Mouse (Mus musculus) adrenal gland, postnatal 14 days (tissue): ENCODE data around the gene Cpne9. TPM values are rescaled to one million over a fixed set of nuclear protein-coding genes. Genes with fewer than 3 reads are reported as not detected.

ENCODE experiments used
- DNase-seq: peaks from one replicate; pipeline ENCODE4 v3.0.0; 2021; ENCODE audit warnings: mixed read lengths
- long read RNA-seq, 2 experiments: library from polyadenylated mRNA; stranded (forward); transcript quantifications; one replicate each; pipeline ENCODE4 v2.0.0; 2021
- total RNA-seq: library from RNA; stranded (reverse); gene quantifications from 2 replicates; pipeline ENCODE4 v1.2.3, GENCODE M21; 2021

Cpne9 gene
- 0.70 and 1.3 TPM in 2 replicates for total RNA-seq
- long read RNA-seq, experiment 1, partial matches to known transcripts, result 0 of 1 reads
- long read RNA-seq, experiment 1, other reads (novel, unspliced or antisense), result 1 of 1 reads
- long read RNA-seq, experiment 2, result 0 reads

DNA sequence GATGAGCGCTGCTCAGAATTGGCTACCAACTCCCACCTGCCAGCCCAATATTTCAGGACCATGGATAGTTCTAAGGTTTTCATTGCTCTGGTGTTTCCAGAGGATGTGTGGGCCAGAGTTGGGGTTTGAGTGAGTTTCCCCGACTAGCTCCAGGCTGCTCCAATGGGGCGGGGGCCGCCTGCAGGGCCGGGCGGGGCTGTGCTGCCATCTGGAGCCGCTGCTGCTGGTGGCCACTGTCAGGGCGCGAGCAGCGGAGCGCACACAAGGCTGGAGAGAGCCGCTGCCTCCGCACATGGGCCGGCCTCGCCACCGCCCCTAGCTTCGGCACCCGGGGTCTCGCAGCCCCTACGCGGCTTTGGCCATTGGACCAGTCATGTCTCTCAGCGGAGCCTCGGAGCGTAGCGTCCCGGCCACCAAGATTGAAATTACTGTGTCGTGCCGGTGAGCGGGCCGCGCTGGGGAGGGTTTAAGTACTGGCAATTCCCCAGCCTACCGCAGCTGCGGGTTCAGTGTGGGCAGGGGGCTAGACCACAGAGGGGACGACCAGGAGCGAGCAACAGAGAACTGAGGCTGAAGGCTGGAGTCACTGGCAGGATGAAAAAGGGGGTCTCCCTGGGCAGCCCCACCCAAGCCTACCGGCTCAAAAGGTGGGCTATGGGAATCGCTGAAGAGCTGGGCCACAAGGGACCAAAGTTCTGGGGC is at the start of gene Cpne9:
Gene Cpne9, plus strand, starts transcription at position 207 of the 702 bp plus-strand sequence.
- DNase-seq, result peak; percentile 52

DNA sequence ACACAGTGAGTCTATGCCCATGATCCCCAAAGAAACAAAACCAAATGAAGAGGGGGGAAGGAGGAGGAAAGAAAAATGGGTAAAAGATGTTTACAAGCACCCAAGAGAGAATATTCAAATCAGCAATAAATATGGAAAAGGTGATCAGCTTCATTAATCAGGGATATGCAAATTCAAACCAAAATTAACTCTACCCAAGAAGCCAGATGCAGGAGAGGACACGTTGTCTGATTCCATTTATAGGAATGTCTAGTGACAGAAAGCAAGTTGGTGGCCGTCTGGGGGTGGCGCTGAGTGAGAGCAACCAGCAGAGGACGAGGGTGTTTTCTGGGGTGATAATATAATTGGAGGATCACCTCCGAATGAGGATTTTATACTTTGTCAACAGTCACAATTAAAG is 47.0 kb upstream of the Cpne9 start:
- no peak for DNase-seq

DNA sequence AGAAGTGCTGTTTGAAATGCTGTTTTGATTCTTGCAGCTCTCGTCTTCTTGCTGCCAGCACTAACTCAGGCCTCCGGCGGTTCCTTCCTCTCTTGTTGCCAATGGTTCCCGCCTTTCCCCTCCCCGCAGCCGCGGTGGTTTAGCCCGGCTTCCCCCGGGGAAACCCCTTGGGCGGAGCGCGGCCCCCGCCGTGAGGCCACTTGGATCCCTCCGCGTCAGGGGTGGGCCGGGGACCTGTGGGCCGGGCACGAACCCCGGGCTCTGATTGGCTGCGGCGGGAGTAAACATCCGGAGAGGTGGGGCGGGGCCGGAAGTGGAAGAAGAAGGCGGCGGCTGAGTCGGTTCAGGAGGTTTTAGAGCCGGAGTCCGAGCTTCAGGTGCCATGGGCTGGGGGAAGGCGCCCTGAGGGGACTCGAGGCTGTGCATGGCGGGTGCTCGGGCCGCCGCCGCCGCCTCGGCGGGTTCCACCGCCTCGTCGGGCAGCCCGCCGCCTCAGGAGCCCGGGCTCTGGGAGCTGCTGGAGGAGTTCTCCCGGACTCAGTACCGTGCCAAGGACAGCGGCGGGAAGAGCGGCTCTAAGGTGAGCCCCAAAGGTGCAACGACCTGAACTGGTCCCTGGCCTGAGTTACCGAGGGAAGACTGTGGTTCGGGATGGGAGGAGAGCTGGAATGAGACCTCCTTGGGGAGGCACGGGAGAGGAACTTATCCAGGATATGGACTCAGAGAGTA is 44.4 kb upstream of the Cpne9 start, which contains the start of gene Mtmr14:
Gene Mtmr14, plus strand, starts transcription at position 302 of the 729 bp plus-strand sequence.
- peak; percentile 100 for DNase-seq

DNA sequence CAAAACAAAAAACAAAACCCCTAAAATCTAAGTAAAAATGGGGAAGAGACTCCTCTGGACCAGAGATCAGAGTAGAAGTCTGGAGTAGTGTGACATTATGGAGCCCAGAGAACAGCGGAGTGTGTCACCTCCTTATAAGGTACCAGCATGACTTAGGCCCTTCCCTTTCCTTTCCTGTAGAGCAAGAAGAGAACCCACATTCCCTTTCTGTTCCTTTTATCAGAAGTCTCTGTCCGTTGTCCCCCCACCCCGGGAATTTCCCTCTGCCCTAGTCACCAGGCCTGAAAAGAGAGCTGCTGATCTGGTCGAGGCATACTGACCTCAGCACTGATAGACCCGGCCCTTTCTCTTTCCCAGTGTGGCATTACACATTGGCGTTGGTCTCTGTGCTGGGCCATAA is 43.7 kb upstream of the Cpne9 start:
- DNase-seq, result peak; percentile 14

DNA sequence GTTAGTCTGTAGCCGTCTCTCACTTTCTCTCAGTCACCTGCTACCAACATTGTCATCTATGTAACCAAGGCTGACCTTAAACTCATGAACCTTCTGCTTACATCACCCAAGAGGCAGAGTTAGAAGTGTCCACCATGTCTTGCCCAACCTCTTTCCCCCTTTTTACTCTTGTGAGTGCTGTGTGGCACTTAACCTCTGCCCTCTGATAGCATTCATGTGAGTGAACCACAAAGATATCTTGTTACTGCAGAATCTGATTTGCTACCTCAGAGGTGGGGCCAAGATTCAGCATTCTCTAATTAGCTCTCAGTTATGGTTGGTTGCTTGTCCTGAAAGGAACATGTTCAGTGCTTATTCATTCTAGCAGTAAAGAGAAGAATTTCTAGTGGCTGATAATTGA is 39.4 kb upstream of the Cpne9 start:
- no peak for DNase-seq

DNA sequence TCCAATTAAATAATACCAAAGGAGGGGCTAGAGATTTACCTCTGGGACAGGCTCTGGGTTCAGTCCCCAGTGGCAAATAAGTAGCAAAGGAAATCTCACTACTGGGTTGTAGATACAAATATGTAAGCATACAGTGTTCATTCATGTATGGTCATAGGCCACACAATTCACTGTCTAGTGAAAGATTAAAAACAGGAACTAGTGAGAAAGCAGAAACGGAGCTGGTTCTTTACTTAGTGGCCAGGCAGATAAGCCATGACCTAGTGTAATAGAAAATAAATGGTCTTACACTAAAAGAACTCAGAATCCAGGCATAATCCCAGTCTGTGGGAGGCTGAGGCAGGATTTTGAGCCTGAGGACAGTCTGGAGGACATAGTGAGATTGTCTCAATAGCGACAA is 36.5 kb upstream of the Cpne9 start:
- no peak for DNase-seq

DNA sequence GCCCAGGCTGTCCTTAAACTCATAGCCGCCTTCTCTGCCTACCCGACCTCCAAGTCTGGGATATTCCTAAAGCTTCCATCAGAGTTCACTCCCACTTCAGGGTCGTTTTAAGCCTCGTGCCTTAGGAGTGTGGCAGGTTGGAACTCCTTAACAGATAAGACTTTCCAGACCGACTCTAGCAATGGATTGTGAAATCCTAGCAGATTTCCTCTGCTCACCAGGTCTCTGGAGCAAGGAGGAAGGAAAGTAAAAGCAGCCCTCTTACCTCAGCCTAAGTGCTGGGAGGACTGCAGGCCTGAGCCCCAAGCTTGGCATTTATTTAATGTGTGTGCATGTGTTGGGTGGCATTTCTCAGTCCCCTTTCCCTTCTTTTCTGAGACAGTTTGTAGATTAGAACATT is 31.3 kb upstream of the Cpne9 start:
- no peak for DNase-seq

DNA sequence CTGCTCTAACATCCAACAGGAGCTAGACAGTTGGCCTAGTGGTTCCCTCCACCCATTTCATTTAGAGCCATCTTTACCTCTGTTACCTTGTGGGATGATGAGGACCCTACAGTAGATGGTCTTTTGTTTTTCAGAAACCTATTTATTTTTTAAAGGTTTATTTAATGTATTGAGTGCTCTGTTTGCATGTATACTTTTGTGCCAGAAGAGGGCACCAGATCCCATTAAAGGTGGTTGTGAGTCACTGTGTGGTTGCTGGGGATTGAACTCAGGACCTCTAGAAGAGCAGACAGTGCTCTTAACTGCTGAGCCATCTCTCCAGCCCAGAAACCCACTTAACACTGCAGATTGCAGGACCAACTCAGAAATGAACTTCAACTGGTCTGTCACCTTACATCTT is 30.2 kb upstream of the Cpne9 start:
- no peak for DNase-seq

DNA sequence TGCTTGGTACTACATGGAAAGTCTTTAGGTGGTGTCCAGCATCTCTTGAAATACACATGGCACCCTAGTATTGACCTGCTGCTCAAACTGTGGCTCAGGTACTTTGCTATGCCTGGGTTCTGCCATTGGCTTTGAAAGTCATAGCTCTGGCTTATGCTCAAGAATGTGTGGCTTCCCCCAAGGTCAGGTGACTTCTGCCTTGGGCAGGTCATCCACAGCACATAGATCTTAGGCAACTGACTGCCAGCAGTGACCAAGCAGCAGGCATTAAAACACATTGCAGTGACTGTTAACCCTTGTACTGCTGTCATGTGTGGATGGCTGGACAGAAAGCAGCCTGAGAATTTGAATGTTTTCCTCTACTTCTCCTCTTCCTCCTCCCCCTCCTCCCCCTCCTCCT is 27.2 kb upstream of the Cpne9 start:
- peak; percentile 72 for DNase-seq

DNA sequence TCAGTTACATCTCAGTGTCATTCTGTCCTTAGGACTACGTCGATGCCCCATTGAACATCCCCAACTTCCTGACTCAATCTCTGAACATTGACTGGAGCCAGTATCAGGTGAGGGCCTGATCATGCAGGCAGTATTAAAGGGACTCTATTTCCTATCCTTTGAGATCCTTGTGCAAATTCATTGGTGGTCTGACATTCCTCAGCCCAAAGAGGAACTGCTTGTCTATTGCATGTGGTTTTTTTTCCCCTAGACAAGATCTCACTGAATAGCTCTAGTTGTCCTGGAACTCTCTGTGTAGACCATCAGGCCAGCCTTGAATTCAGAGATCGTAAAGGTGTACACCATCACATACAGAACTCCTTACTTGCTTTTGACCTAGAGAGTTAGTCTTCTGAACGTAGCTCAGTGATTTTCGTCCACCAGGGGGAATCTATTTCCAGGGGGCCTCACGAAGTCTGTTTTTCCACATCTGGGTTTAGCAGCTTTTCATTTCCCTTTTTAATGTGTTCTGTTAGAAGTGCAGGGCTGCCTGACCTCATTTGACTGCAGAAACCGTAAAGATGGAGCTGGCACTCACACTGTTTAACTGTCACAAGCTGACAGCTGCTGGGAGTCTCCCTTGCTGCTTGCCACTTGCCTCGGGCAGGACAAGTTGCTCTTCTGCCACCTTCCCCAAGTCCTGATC is 20.8 kb upstream of the Cpne9 start:
- no peak for DNase-seq

DNA sequence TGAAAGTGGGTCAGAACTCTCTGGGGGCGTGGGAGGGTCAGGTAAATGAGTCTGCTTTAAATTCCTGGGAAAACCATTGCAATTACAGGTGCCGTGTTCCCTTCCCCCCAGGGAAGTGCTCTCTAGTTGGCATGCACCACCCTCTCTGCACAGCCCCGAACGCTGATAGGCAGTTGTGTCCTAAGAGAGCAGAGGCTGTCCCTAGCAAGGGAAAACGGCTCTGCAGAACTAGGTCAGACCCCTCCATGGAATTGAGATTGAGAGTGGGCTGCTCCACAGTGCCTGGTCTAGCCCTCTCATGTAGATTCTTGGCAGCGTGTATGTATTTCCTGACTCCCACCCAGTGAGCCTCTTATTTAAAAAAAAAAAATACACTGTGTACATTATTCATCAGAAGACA is 18.6 kb upstream of the Cpne9 start:
- no peak for DNase-seq

DNA sequence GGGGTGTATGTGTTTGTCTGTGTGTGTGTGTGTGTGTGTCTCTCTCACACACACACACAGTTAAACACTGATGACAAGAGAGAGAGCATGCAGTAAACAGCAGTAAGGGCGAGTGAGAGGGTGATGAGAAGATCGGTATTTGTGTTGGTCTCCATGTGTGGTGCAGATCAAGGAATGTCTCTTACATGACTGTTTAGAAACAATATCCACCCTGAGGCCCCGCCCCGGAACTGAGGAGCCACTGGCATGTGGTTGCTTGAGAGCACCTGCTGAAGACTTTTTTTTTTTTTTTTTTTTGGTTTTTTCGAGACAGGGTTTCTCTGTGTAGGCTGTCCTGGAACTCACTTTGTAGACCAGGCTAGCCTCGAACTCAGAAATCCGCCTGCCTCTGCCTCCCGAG is 17.7 kb upstream of the Cpne9 start:
- no peak for DNase-seq

DNA sequence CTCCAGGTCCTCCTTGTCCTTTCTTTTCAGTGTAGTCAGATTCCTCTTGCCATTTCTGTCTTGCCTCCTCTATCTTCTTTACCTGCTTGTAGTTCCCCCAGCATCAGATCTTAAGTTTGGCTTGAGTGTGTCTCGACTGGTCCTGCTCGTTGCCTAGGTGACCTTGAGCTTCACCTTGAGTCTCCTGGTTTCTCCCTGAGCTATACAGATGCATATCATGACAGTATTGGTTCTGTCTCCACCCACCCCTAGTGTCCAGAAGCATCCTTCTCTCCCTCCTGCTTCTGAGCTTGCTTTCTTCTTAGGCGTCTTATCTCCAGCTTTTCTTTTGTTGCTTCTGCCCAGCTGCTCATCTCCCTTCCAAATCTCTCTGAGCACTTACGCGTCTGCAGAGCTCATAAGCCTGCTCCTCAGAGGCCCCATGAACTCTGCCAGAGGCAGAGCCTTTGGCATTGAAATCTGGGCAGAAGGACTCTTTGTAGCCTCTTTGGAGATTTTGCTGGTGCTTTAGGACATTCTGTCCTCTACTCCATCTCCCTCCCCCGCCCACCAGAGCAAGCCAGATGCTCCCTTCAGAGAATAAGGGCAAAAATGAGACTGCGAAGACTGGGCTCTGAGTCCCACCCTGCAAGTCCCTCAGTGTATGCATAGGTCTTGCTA is 15.0 kb upstream of the Cpne9 start:
- DNase-seq, result peak; percentile 53

DNA sequence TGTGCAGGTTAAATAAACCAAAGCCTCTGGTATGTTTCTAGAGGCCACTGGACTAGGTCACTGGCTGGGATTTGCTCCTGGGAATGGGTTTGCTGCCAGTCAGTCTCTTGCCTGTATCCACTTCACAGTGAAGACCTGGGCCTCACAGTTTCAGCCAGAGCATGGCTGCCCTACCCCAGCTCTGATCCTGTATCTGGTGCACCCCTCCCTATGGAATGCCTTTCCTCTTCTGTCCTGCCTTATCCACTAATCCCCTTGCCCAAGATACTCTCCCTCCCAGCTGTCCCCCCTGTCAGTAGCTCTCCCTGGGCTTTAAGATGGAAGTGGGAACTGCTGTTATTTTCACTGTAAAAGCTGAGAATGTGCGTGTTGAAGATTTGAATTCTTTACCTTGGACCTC is 14.1 kb upstream of the Cpne9 start:
- no peak for DNase-seq

DNA sequence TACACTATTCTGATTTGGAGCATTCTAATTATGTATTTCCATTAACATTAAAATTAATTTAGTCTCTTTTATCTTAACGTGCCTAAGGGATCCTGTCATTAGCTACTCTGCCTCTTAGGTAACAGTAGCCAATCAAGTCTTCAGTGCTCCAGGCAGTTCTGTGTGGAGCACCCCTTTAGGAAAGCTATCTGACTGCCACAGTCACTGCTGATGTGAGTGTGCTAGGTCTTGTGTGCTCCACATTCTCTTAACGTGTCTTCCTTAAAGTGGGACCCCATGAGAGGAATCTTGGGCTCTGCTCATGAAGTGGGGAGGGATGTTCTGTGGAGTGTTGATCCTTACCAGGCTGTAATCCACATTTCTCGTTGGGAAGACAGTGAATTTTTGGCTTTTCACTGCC is 9.7 kb upstream of the Cpne9 start:
- DNase-seq, result no peak

DNA sequence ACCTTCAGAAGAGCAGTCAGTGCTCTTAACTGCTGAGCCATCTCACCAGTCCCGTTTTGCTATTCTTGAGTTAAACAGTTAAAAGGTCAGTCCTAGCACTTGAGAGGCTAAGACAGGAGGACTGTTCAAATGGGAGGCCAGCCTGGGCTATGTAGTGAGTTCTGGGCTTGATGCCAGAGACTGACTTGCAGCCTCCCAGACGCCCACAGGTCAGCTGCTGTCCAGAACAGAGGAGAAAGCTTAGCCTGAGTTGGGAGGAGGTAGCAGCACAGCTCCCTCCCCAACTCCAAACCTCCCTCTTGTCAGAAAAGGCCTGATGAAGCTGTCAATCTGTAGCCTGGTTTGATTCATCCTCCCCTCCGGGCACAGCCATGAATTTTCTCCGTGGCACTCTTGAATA is 5.3 kb upstream of the Cpne9 start:
- no peak for DNase-seq

DNA sequence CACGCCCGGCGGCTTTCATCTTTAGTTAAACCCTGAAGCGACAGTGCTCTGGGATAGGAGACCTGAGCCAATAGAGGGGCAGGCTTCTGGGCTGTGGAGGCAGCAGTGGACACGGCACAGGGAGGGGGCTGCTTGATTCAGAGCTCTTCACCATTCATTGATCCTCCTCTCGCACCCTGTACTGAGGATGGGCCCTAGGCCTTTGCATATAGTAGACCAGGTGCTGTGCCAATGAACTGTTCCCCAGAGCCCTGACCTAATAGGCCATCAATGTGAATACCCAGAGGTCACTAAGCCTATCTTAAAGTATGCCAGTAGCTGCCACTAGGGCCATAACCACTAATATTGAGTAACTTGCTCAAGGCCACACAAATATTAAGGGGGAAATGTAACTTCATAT is 431 bp upstream of the Cpne9 start:
- no peak for DNase-seq

DNA sequence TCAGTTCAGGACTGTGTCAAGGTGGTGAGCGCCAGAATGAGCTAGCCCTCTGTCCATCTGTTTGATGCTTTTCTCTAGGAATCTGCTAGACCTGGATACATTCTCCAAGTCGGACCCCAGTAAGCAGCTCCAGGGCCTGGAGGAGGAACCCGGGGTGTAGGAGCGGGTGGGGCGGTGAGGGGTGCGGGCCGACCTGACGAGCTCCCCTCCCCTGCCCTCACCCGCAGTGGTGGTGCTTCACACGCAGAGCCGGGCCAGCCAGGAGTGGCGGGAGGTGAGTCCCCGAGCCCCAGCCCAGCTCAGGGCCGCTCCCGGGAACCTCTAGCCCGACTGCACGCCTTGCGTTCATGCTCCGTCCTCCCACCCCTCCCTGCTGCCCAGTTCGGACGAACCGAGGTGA is 862 bp downstream of the Cpne9 start:
- no peak for DNase-seq

DNA sequence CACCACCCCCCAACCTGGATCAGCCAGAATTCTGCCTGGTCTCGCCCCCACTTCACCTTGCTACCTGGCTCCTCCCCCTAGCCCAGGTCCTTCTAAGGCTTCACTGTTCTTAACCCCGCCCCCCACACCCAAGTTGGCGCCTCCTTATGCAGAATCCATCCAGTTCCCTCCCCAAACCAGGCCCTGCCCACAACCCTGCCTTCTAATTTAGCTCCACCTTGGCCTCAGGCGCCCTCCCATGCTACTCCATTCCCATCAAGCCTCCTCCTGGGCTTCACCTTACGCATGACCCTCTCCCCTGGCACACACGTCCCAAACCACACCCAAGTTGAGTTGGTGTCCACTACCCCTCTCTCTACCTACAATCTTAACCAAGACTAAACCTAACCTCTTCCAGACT is 1.4 kb downstream of the Cpne9 start:
- no peak for DNase-seq

DNA sequence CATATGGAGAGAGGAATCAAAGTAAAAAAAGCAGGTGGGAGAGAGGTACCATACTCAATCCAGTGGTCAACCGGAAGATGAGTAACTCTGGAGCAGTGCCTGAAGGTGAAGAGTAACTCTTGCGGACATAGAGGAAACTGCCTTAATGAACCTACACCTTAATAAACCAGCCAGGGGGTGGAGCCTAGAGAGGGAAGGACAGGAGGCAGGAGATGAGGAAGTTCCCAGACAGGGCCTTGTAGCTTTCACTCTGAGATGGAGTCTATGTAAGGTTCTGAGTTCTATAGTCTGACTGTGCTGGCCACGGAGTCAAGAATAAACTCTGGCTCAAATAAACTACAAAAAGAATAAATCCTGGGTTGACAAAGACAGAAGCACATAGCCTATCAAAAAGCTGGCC is 2.8 kb downstream of the Cpne9 start:
- DNase-seq, result no peak

DNA sequence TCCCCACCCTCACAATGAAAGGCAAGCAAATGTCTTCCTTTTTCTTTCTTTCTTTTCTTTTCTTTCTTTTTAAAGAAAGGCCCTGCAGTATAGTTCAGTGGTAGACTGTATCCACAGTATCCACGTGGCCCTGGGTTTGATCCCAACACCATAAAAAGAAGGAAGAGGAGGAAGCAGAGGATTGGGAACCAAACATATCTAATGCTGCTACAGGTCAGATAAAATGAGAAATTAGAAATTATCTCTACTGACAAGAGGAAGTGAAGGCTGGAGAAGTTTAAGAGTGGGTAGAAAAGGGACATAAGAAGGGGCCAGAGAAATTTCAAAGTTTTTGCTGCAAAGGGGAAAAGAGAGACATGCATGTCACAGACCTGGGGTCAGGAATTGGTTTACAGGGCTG is 4.2 kb downstream of the Cpne9 start:
- no peak for DNase-seq

DNA sequence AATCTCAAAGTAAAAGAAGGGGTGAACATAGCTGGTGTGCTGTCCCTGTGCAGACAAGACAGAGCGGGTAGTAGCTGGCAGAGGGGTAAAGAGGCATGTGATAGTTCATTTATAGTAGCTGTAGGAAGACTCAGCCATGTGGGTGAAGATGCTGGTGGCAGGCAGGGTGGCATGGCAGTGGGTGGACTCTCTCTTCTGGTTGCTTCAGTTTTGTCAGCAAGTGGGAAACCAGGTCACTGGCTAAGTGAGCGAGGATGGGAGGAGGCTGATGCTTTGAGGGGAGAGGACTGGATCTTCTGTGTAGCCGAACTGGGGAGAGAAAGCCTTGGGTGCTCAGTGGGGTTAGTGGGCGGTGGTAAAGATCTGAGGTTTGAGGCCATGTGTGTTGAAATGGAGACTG is 5.1 kb downstream of the Cpne9 start:
- DNase-seq, result no peak

DNA sequence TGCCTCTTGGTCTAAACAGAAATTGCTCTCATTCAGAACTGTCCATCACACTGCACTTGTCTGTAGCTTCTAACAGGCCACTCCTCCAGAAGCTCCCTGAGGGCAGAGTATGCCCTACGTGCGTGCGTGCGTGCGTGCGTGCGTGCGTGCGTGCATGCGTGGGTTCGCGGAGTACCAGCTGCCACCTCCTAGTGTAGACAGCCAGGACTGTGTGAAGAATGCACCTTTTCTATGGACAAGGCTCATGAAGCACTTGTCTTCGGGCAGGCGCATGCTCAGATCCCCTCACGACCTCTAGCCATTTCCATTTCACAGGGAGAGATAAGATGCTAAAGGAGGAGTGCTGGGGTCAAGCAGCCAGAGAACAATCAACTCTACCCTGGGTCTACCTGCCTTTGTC is 7.2 kb downstream of the Cpne9 start:
- DNase-seq, result no peak
